Mouse (Mus musculus): Measurements from ENCODE around the gene Stil. TPM values are rescaled to one million over a fixed set of nuclear protein-coding genes. Genes with fewer than 3 reads are reported as not detected.
A peak's percentile ranks its signal among the peaks of the same experiment; 100 is the strongest.

Stil gene
- polyA plus RNA-seq, 1 experiment from 2014 or later: 16.2 TPM

GRCm38 (mm10) chr4:115058871-115059590 lies 59.1 kb downstream of the Stil start:
- Histone ChIP-seq H3K4me1 (ENCODE audit: control insufficient read depth, insufficient read depth, low read length) (peaks cover 12% of the 10 kb centered on the region), H3K27ac (ENCODE audit: low read length) (no peak overlapping the region), H3K9ac (replicated peaks; ENCODE audit: low read depth, low read length) (no peak overlapping the region), H3K4me2 (replicated peaks; ENCODE audit: low read depth, low read length) (no peak overlapping the region), H3K27me3 (ENCODE audit: control insufficient read depth, insufficient read depth, low read length) (peaks cover 66% of the 10 kb centered on the region), H3K9me3 (ENCODE audit: control insufficient read depth, low read depth, low read length) (no peaks in the 10 kb centered on the region), H3K4me3 (ENCODE audit: low read depth, low read length) (no peak overlapping the region; the same call in 1 of the 2 replicates), H3K36me3 (ENCODE audit: control insufficient read depth, insufficient read depth, low read length) (no peaks in the 10 kb centered on the region)
- WGBS: 3% methylated on average over 23 of the region's 23 CpGs
- no peak for ATAC-seq (ENCODE audit: insufficient number of reproducible peaks, insufficient read depth, low FRiP score, low read depth)

GRCm38 (mm10) chr4:115059871-115060270 lies 59.9 kb downstream of the Stil start:
- 10% methylated on average over 12 of the region's 12 CpGs for WGBS
- no peak overlapping the region for H3K4me2 ChIP-seq (replicated peaks; ENCODE audit: low read depth, low read length)
- no peak for ATAC-seq (ENCODE audit: insufficient number of reproducible peaks, insufficient read depth, low FRiP score, low read depth)

GRCm38 (mm10) chr4:115060753-115061152 lies 60.8 kb downstream of the Stil start:
- Histone ChIP-seq H3K27ac (ENCODE audit: low read length) (no peak overlapping the region), H3K4me1 (ENCODE audit: control insufficient read depth, insufficient read depth, low read length) (peaks cover 12% of the 10 kb centered on the region), H3K9ac (replicated peaks; ENCODE audit: low read depth, low read length) (no peak overlapping the region), H3K27me3 (ENCODE audit: control insufficient read depth, insufficient read depth, low read length) (peaks cover 71% of the 10 kb centered on the region), H3K36me3 (ENCODE audit: control insufficient read depth, insufficient read depth, low read length) (no peaks in the 10 kb centered on the region), H3K9me3 (ENCODE audit: control insufficient read depth, low read depth, low read length) (no peaks in the 10 kb centered on the region), H3K4me3 (ENCODE audit: low read depth, low read length) (no peak overlapping the region), H3K4me2 (replicated peaks; ENCODE audit: low read depth, low read length) (no peak overlapping the region)
- WGBS: 20% methylated on average over 3 of the region's 3 CpGs
- ATAC-seq (ENCODE audit: insufficient number of reproducible peaks, insufficient read depth, low FRiP score, low read depth): no peak

More at GRCm38 (mm10) chr4:115059871-115060270, 59.9 kb downstream of the Stil start:
- H3K36me3 ChIP-seq (ENCODE audit: control insufficient read depth, insufficient read depth, low read length): no peaks in the 10 kb centered on the region
- no peaks in the 10 kb centered on the region for H3K9me3 ChIP-seq (ENCODE audit: control insufficient read depth, low read depth, low read length)
- no peak overlapping the region for H3K9ac ChIP-seq (replicated peaks; ENCODE audit: low read depth, low read length)
- peaks cover 71% of the 10 kb centered on the region for H3K27me3 ChIP-seq (ENCODE audit: control insufficient read depth, insufficient read depth, low read length)
- H3K4me3 ChIP-seq (ENCODE audit: low read depth, low read length): no peak overlapping the region
- H3K27ac ChIP-seq (ENCODE audit: low read length): no peak overlapping the region
- peaks cover 12% of the 10 kb centered on the region for H3K4me1 ChIP-seq (ENCODE audit: control insufficient read depth, insufficient read depth, low read length)

GRCm38 (mm10) chr4:115062540-115062874 lies 62.5 kb downstream of the Stil start:
- Histone ChIP-seq H3K36me3 (ENCODE audit: control insufficient read depth, insufficient read depth, low read length) (no peaks in the 10 kb centered on the region), H3K4me2 (replicated peaks; ENCODE audit: low read depth, low read length) (peak overlapping the region; percentile 91), H3K27me3 (ENCODE audit: control insufficient read depth, insufficient read depth, low read length) (peaks cover 71% of the 10 kb centered on the region), H3K4me1 (ENCODE audit: control insufficient read depth, insufficient read depth, low read length) (0 out of 2 replicates have a peak, but pooled peaks cover 3% of the 10 kb centered on the region), H3K4me3 (ENCODE audit: low read depth, low read length) (peak overlapping the region; percentile 44; the same call in 1 of the 2 replicates), H3K9ac (replicated peaks; ENCODE audit: low read depth, low read length) (no peak overlapping the region), H3K9me3 (ENCODE audit: control insufficient read depth, low read depth, low read length) (no peaks in the 10 kb centered on the region), H3K27ac (ENCODE audit: low read length) (no peak overlapping the region)
- 0 out of 2 replicates have a peak, but pooled peaks have one; percentile 24 for ATAC-seq (ENCODE audit: insufficient number of reproducible peaks, insufficient read depth, low FRiP score, low read depth)
- WGBS: under 1% methylated on average over 9 of the region's 9 CpGs

GRCm38 (mm10) chr4:115062875-115063517 lies 63.0 kb downstream of the Stil start:
- H3K27ac ChIP-seq (ENCODE audit: low read length): no peak overlapping the region
- peaks cover 67% of the 10 kb centered on the region for H3K27me3 ChIP-seq (ENCODE audit: control insufficient read depth, insufficient read depth, low read length)
- peak overlapping the region; percentile 91 for H3K4me2 ChIP-seq (replicated peaks; ENCODE audit: low read depth, low read length)
- H3K9me3 ChIP-seq (ENCODE audit: control insufficient read depth, low read depth, low read length): no peaks in the 10 kb centered on the region
- peak; percentile 64 for ATAC-seq (ENCODE audit: insufficient number of reproducible peaks, insufficient read depth, low FRiP score, low read depth)
- no peak overlapping the region; the same call in 1 of the 2 replicates for H3K9ac ChIP-seq (replicated peaks; ENCODE audit: low read depth, low read length)
- H3K36me3 ChIP-seq (ENCODE audit: control insufficient read depth, insufficient read depth, low read length): no peaks in the 10 kb centered on the region
- peak overlapping the region; percentile 44 for H3K4me3 ChIP-seq (ENCODE audit: low read depth, low read length)
- WGBS: under 1% methylated on average over 53 of the region's 58 CpGs
- H3K4me1 ChIP-seq (ENCODE audit: control insufficient read depth, insufficient read depth, low read length): 0 out of 2 replicates have a peak, but pooled peaks cover 3% of the 10 kb centered on the region

GRCm38 (mm10) chr4:115063518-115064239 lies 63.7 kb downstream of the Stil start:
- H3K4me1 ChIP-seq (ENCODE audit: control insufficient read depth, insufficient read depth, low read length): 0 out of 2 replicates have a peak, but pooled peaks cover 3% of the 10 kb centered on the region
- peak overlapping the region; percentile 44 for H3K4me3 ChIP-seq (ENCODE audit: low read depth, low read length)
- WGBS: 2% methylated on average over 31 of the region's 31 CpGs
- no peaks in the 10 kb centered on the region for H3K9me3 ChIP-seq (ENCODE audit: control insufficient read depth, low read depth, low read length)
- peaks cover 66% of the 10 kb centered on the region for H3K27me3 ChIP-seq (ENCODE audit: control insufficient read depth, insufficient read depth, low read length)
- peak overlapping the region; percentile 91 for H3K4me2 ChIP-seq (replicated peaks; ENCODE audit: low read depth, low read length)
- no peak overlapping the region for H3K27ac ChIP-seq (ENCODE audit: low read length)
- H3K36me3 ChIP-seq (ENCODE audit: control insufficient read depth, insufficient read depth, low read length): no peaks in the 10 kb centered on the region
- ATAC-seq (ENCODE audit: insufficient number of reproducible peaks, insufficient read depth, low FRiP score, low read depth): no peak
- H3K9ac ChIP-seq (replicated peaks; ENCODE audit: low read depth, low read length): no peak overlapping the region; the same call in 1 of the 2 replicates

GRCm38 (mm10) chr4:115071668-115072067 lies 71.7 kb downstream of the Stil start:
- no peak for ATAC-seq (ENCODE audit: insufficient number of reproducible peaks, insufficient read depth, low FRiP score, low read depth)
- Histone ChIP-seq H3K27me3 (ENCODE audit: control insufficient read depth, insufficient read depth, low read length) (no peaks in the 10 kb centered on the region), H3K9ac (replicated peaks; ENCODE audit: low read depth, low read length) (no peak overlapping the region), H3K36me3 (ENCODE audit: control insufficient read depth, insufficient read depth, low read length) (no peaks in the 10 kb centered on the region), H3K4me2 (replicated peaks; ENCODE audit: low read depth, low read length) (no peak overlapping the region), H3K27ac (ENCODE audit: low read length) (no peak overlapping the region), H3K4me3 (ENCODE audit: low read depth, low read length) (no peak overlapping the region), H3K4me1 (ENCODE audit: control insufficient read depth, insufficient read depth, low read length) (no peaks in the 10 kb centered on the region), H3K9me3 (ENCODE audit: control insufficient read depth, low read depth, low read length) (no peaks in the 10 kb centered on the region)
- WGBS: 19% methylated on average over 1 of the region's 1 CpGs

- no peak overlapping the region for H3K27ac ChIP-seq (ENCODE audit: low read length)
These were observed 74.8 kb downstream of the Stil start for GRCm38 (mm10) chr4:115074789-115075188.

More at GRCm38 (mm10) chr4:115074789-115075188, 74.8 kb downstream of the Stil start:
- Histone ChIP-seq H3K4me2 (replicated peaks; ENCODE audit: low read depth, low read length) (no peak overlapping the region), H3K36me3 (ENCODE audit: control insufficient read depth, insufficient read depth, low read length) (no peaks in the 10 kb centered on the region), H3K9ac (replicated peaks; ENCODE audit: low read depth, low read length) (no peak overlapping the region), H3K4me1 (ENCODE audit: control insufficient read depth, insufficient read depth, low read length) (peaks cover 7% of the 10 kb centered on the region; the same call in 1 of the 2 replicates), H3K27me3 (ENCODE audit: control insufficient read depth, insufficient read depth, low read length) (no peaks in the 10 kb centered on the region), H3K9me3 (ENCODE audit: control insufficient read depth, low read depth, low read length) (no peaks in the 10 kb centered on the region), H3K4me3 (ENCODE audit: low read depth, low read length) (no peak overlapping the region)
- ATAC-seq (ENCODE audit: insufficient number of reproducible peaks, insufficient read depth, low FRiP score, low read depth): no peak
- 80% methylated on average over 1 of the region's 1 CpGs for WGBS
